Mouse (Mus musculus): ENCODE data around the gene Tmem140. TPM values are rescaled to one million over a fixed set of nuclear protein-coding genes. Genes with fewer than 3 reads are reported as not detected.

The Tmem140 gene
- polyA plus RNA-seq, 1 experiment from 2014 or later = 1.8 TPM

- Histone ChIP-seq H3K36me3 (peaks cover 57% of the 10 kb centered on the region), H3K27ac (no peak overlapping the region), H3K4me3 (no peak overlapping the region), H3K4me1 (peaks cover 62% of the 10 kb centered on the region), H3K9me3 (no peaks in the 10 kb centered on the region), H3K27me3 (ENCODE audit: insufficient read depth, poor library complexity, severe bottlenecking) (no peaks in the 10 kb centered on the region)
- WGBS = 76% methylated on average over 2 of the region's 2 CpGs
- no peak for DNase-seq (ENCODE audit: low spot score)
Measured at GRCm38 (mm10) chr6:34906125-34906524, 43.2 kb downstream of the Tmem140 start.

- no peaks in the 10 kb centered on the region for H3K27me3 ChIP-seq (ENCODE audit: insufficient read depth, poor library complexity, severe bottlenecking)
- H3K4me1 ChIP-seq = peaks cover 57% of the 10 kb centered on the region
- peaks cover 53% of the 10 kb centered on the region for H3K36me3 ChIP-seq
- H3K9me3 ChIP-seq = no peaks in the 10 kb centered on the region
- no peak overlapping the region for H3K4me3 ChIP-seq
- no peak for DNase-seq (ENCODE audit: low spot score)
- 96% methylated on average over 4 of the region's 4 CpGs for WGBS
- H3K27ac ChIP-seq = peak overlapping the region; percentile 48; the same call in 1 of the 2 replicates
Measured at GRCm38 (mm10) chr6:34906661-34907060, 43.7 kb downstream of the Tmem140 start.

GRCm38 (mm10) chr6:34907121-34907614 is 44.2 kb downstream of the Tmem140 start:
- peak; percentile 85 for DNase-seq (ENCODE audit: low spot score)
- Histone ChIP-seq H3K36me3 (peaks cover 49% of the 10 kb centered on the region), H3K4me1 (peaks cover 52% of the 10 kb centered on the region), H3K27ac (peak overlapping the region; percentile 48; the same call in 1 of the 2 replicates), H3K4me3 (no peak overlapping the region), H3K27me3 (ENCODE audit: insufficient read depth, poor library complexity, severe bottlenecking) (no peaks in the 10 kb centered on the region), H3K9me3 (no peaks in the 10 kb centered on the region)
- 57% methylated on average over 2 of the region's 2 CpGs for WGBS

- Histone ChIP-seq H3K27ac (peak overlapping the region; percentile 67; the same call in 1 of the 2 replicates), H3K27me3 (ENCODE audit: insufficient read depth, poor library complexity, severe bottlenecking) (no peaks in the 10 kb centered on the region), H3K36me3 (peaks cover 49% of the 10 kb centered on the region), H3K9me3 (no peaks in the 10 kb centered on the region), H3K4me1 (peaks cover 46% of the 10 kb centered on the region), H3K4me3 (no peak overlapping the region)
- no peak for DNase-seq (ENCODE audit: low spot score)
- 85% methylated on average over 18 of the region's 18 CpGs for WGBS
Measured at GRCm38 (mm10) chr6:34907696-34908260, 44.8 kb downstream of the Tmem140 start.

- DNase-seq (ENCODE audit: low spot score) = no peak
- Histone ChIP-seq H3K27me3 (ENCODE audit: insufficient read depth, poor library complexity, severe bottlenecking) (no peaks in the 10 kb centered on the region), H3K36me3 (peaks cover 40% of the 10 kb centered on the region), H3K4me1 (peaks cover 26% of the 10 kb centered on the region), H3K27ac (peak overlapping the region; percentile 92), H3K9me3 (no peaks in the 10 kb centered on the region), H3K4me3 (peak overlapping the region; percentile 80)
- WGBS = 43% methylated on average over 8 of the region's 8 CpGs
Measured at GRCm38 (mm10) chr6:34909631-34910345, 46.8 kb downstream of the Tmem140 start.

- WGBS = under 1% methylated on average over 64 of the region's 64 CpGs
- Histone ChIP-seq H3K27me3 (ENCODE audit: insufficient read depth, poor library complexity, severe bottlenecking) (no peaks in the 10 kb centered on the region), H3K9me3 (no peaks in the 10 kb centered on the region)
Measured at GRCm38 (mm10) chr6:34910371-34911219, 47.6 kb downstream of the Tmem140 start, which contains the start of gene Wdr91. Gene Wdr91 (minus strand): TSS chr6:34910876.

GRCm38 (mm10) chr6:34913341-34914040 is 50.5 kb downstream of the Tmem140 start:
- DNase-seq (ENCODE audit: low spot score) = no peak
- Histone ChIP-seq H3K36me3 (peaks cover 8% of the 10 kb centered on the region; the same call in 1 of the 2 replicates), H3K4me3 (no peak overlapping the region), H3K27ac (no peak overlapping the region), H3K27me3 (ENCODE audit: insufficient read depth, poor library complexity, severe bottlenecking) (no peaks in the 10 kb centered on the region), H3K9me3 (no peaks in the 10 kb centered on the region), H3K4me1 (peaks cover 16% of the 10 kb centered on the region)
- 80% methylated on average over 13 of the region's 13 CpGs for WGBS

More at GRCm38 (mm10) chr6:34910371-34911219, 47.6 kb downstream of the Tmem140 start, which contains the start of gene Wdr91:
- H3K36me3 ChIP-seq = peaks cover 34% of the 10 kb centered on the region
- peaks cover 25% of the 10 kb centered on the region for H3K4me1 ChIP-seq
- H3K4me3 ChIP-seq = peak within 1 kb of the TSS; percentile 80
- peak; percentile 97 for DNase-seq (ENCODE audit: low spot score)
- H3K27ac ChIP-seq = peak within 1 kb of the TSS; percentile 92

- Histone ChIP-seq H3K27ac (no peak overlapping the region), H3K4me3 (no peak overlapping the region), H3K27me3 (ENCODE audit: insufficient read depth, poor library complexity, severe bottlenecking) (no peaks in the 10 kb centered on the region), H3K9me3 (no peaks in the 10 kb centered on the region), H3K4me1 (peaks cover 16% of the 10 kb centered on the region), H3K36me3 (no peaks in the 10 kb centered on the region)
- no peak for DNase-seq (ENCODE audit: low spot score)
- 79% methylated on average over 3 of the region's 3 CpGs for WGBS
Measured at GRCm38 (mm10) chr6:34914462-34914861, 51.5 kb downstream of the Tmem140 start.

GRCm38 (mm10) chr6:34919146-34919545 is 56.2 kb downstream of the Tmem140 start:
- no peak overlapping the region for H3K4me3 ChIP-seq
- DNase-seq (ENCODE audit: low spot score) = no peak
- no peaks in the 10 kb centered on the region for H3K36me3 ChIP-seq
- H3K9me3 ChIP-seq = no peaks in the 10 kb centered on the region
- H3K27ac ChIP-seq = peak overlapping the region; percentile 59
- H3K4me1 ChIP-seq = peaks cover 16% of the 10 kb centered on the region
- 79% methylated on average over 7 of the region's 7 CpGs for WGBS
- H3K27me3 ChIP-seq (ENCODE audit: insufficient read depth, poor library complexity, severe bottlenecking) = no peaks in the 10 kb centered on the region; the same call in 1 of the 2 replicates

- H3K4me3 ChIP-seq = no peak within 1 kb of the TSS
- H3K27ac ChIP-seq = peak within 1 kb of the TSS; percentile 59
- H3K9me3 ChIP-seq = no peaks in the 10 kb centered on the region
- WGBS = 48% methylated on average over 10 of the region's 10 CpGs
- no peaks in the 10 kb centered on the region; the same call in 1 of the 2 replicates for H3K27me3 ChIP-seq (ENCODE audit: insufficient read depth, poor library complexity, severe bottlenecking)
- H3K36me3 ChIP-seq = no peaks in the 10 kb centered on the region
- H3K4me1 ChIP-seq = peaks cover 16% of the 10 kb centered on the region
- DNase-seq (ENCODE audit: low spot score) = no peak
Measured at GRCm38 (mm10) chr6:34919956-34920355, 57.0 kb downstream of the Tmem140 start, which contains the start of gene Stra8. Gene Stra8 (plus strand): TSS chr6:34920163.

GRCm38 (mm10) chr6:34920631-34921030 is 57.7 kb downstream of the Tmem140 start:
- no peak for DNase-seq (ENCODE audit: low spot score)
- no peaks in the 10 kb centered on the region; the same call in 1 of the 2 replicates for H3K27me3 ChIP-seq (ENCODE audit: insufficient read depth, poor library complexity, severe bottlenecking)

GRCm38 (mm10) chr6:34921941-34922340 is 59.0 kb downstream of the Tmem140 start:
- 48% methylated on average over 14 of the region's 14 CpGs for WGBS
- Histone ChIP-seq H3K9me3 (no peaks in the 10 kb centered on the region), H3K4me3 (no peak overlapping the region), H3K27me3 (ENCODE audit: insufficient read depth, poor library complexity, severe bottlenecking) (no peaks in the 10 kb centered on the region; the same call in 1 of the 2 replicates), H3K27ac (no peak overlapping the region), H3K4me1 (peaks cover 16% of the 10 kb centered on the region), H3K36me3 (no peaks in the 10 kb centered on the region)
- peak; percentile 89 for DNase-seq (ENCODE audit: low spot score)

More at GRCm38 (mm10) chr6:34920631-34921030, 57.7 kb downstream of the Tmem140 start:
- no peak overlapping the region for H3K4me3 ChIP-seq
- no peaks in the 10 kb centered on the region for H3K36me3 ChIP-seq
- peaks cover 16% of the 10 kb centered on the region for H3K4me1 ChIP-seq
- H3K9me3 ChIP-seq = no peaks in the 10 kb centered on the region
- WGBS = 91% methylated on average over 12 of the region's 12 CpGs
- no peak overlapping the region for H3K27ac ChIP-seq
